Mouse (Mus musculus): Measurements from ENCODE around the gene Foxo3.

DNA sequence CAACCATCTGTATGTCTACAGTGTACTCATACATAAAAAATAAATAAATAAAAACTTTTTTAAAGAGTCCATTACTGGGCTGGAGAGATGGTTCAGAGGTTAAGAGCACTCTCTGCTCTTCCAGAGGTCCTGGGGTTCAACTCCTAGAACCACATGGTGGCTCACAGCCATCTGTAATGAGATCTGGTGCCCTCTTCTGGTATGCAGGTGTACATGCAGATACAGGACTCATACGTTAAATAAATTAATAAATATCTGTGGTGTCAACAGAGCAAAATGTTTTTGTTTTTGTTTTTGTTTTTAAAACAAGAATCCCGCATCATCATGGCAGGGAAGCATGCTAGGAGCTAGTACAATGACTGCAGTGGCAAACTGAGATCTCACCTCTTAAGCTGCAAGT, 20.6 kb upstream of the Foxo3 start:
- no peak for TF ChIP-seq POLR2A (IDR thresholded peaks at IDR 0.05; ENCODE audit: control insufficient read depth, extremely low read depth, insufficient read depth, low read length, poor library complexity)
- TF ChIP-seq CTCF (IDR thresholded peaks at IDR 0.05; ENCODE audit: borderline replicate concordance, control insufficient read depth, extremely low read depth, insufficient read depth, low read length, poor library complexity): no peak
